Mouse (Mus musculus) urinary bladder, postnatal 25 days (tissue): ENCODE measurements at regions not wholly inside any gene's neighbourhood (a gene's known extent, or its start where the extent isn't known, plus 50 kb on each side); places are given as distances from the start of the nearest gene placed in this dataset.
"Not testable (repeated sequence)": the region's sequence is repeated elsewhere in the genome, so short reads cannot be mapped to it uniquely, and the experiment has no call there.

ENCODE experiments used
- DNase-seq: peaks from one replicate; pipeline ENCODE4 v3.0.0; 2022; ENCODE audit warnings: low spot score

GRCm38 (mm10) chr17:47271979-47272677 lies 96.6 kb upstream of the Mrps10 start:
- DNase-seq = peak; percentile 39

- no peak for DNase-seq
Observed at GRCm38 (mm10) chr17:47269053-47269891, 99.4 kb upstream of the Mrps10 start.

GRCm38 (mm10) chr17:47267843-47268242 lies 100.8 kb upstream of the Mrps10 start:
- DNase-seq = no peak

- DNase-seq = peak; percentile 39
Observed at GRCm38 (mm10) chr17:47267076-47267475, 101.6 kb upstream of the Mrps10 start.

DNA sequence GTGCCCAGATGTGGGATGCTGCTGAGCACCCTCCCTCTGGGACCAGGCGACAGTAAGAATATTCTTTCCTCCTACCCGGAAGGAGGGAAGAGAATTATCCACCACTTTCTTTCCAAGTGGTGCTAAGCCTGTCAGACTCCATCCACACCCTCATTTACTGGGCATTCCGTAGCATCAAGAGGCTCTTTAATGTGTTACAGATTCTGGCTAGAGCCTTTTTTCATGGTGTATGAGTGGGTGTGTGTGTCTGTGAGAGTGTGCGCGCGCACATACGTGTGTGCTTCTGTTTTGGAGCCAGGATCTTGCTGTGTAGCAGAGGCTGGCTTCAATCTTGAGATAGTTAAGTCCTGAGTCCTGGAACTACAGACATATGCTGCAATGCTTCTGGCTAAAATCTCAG lies 102.4 kb upstream of the Mrps10 start:
- no peak for DNase-seq

DNA sequence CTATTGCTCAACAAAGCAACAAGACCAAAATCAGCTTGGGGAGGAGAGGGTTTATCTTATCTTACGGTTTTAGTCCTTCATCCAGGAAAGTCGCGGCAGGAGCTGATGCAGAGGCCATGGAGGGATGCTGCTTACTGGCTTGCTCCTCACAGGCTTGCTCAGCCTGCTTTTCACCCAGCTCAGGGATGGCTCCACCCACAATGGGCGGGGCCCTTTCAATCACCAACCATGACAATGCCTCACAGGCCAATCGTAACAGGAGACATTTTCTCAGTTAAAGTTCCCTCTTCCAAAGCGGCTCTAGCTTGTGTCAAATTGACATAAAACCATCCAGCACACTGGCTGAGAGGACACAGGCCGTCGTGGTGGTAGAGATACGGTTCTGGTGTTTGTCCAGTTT lies 105.7 kb upstream of the Mrps10 start:
- no peak for DNase-seq

DNA sequence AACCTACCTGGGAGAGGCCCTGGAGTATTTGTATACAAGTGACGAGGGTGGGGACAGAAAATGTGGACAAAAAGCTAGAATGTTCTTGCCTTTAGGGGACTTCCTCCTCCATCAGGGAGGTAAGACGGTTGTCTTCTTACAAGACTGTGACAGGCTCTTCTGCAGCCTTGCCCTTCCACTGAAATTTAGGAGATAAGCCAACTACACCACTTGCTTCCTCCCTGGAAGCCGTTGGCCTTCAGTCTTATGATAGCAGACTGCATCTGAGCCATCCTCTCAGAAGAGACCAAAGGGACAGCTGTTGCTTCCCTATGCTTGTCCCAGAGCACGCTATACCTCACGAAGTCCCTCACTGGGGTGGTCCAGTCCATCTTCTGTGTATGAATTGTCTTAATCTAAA lies 106.5 kb upstream of the Mrps10 start:
- no peak for DNase-seq

GRCm38 (mm10) chr17:47260976-47261375 lies 107.7 kb upstream of the Mrps10 start:
- no peak for DNase-seq

DNA sequence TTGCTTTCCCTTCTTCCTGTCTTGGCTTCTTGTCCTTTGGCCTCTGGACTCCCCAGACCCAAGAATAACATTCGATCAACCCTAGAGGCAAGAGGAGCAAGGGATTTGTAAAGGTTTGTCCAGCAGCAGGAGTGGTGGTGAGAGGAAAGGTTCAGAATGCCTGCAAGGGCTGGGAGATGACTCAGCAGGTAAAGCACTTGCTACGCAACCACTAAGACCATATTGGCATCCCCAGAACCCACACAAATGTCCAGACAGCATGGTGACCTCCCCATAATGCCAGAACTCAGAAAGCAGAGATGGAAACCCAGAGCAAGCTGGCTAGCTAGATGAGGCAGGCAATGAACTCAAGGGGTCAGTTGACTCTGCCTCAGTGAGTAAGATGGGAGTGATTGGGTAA lies 110.4 kb upstream of the Mrps10 start:
- no peak for DNase-seq

DNA sequence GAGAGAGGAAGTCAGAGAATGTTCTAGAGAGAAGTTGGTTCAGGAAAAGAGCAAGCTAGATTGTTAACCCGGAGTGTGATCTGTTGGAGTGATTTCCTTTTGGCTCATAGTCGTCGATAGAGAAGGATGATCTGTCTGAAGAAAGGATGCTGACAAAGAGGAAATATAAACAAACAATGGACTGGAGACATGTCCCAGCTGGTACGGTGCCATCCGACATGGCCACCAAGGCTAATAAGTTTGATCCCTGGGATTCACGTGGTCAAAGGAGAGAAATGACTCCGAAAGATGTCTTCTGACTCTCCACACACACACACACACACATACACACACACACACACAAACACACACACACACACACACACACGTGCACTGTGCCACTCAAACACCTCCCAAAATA lies 113.5 kb upstream of the Mrps10 start:
- no peak for DNase-seq

GRCm38 (mm10) chr17:47254026-47254425 lies 114.7 kb upstream of the Mrps10 start:
- no peak for DNase-seq

DNA sequence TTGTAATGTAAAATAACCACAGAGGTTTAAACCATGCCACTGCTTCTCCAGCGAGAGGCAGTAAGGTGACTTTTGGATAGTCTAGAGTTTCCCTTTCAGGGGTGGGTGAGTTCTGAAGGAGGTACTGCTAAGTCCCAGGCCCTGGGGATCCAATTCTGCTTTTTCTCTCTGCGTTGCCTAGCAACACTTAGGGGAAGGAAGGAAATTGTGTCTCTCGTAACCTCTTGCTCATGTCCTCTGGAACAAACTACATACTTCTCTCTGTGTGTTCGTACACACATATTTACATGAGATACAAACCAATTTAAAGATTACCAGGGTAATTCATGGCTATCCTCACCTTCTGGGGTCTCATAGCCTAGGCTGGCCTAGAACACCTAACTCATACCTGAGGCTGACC lies 118.7 kb upstream of the Mrps10 start:
- DNase-seq = no peak

DNA sequence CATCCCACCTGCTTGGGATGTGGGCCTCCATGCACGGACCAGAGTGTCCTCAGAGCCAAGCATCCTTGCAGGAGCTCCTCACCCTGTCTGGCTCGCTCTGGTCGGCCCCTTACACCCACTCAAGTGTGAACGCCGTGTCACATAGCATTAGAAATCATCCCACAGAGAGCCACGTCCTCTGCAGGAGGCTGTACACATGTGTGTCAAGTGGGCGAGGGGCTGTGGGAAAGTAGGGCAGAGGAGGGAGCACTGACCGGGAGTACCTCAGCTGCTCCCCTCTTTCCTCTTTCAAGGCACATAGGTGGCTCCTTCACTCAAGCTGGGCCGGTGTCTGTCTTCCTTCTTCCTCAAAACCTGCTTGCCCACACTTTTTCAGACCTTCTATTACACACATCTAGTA lies 119.5 kb upstream of the Mrps10 start:
- DNase-seq = no peak

DNA sequence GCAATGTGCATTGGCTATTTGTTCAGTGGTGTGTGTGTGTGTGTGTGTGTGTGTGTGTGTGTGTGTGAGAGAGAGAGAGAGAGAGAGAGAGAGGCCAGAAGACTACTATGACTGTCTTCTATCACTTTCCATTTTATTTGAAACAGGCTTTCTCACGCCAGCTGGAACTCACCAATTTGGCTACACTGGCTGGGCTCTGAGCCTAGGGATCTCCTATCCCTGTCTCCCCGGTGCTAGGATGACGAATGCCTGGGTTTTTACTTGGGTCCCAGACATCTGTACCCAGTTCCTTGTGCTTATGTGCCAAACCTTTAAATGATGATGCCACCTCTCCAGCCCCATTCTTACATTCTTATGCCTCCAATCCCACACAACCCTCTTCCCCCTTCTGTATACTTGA lies 120.6 kb upstream of the Mrps10 start:
- no peak for DNase-seq

DNA sequence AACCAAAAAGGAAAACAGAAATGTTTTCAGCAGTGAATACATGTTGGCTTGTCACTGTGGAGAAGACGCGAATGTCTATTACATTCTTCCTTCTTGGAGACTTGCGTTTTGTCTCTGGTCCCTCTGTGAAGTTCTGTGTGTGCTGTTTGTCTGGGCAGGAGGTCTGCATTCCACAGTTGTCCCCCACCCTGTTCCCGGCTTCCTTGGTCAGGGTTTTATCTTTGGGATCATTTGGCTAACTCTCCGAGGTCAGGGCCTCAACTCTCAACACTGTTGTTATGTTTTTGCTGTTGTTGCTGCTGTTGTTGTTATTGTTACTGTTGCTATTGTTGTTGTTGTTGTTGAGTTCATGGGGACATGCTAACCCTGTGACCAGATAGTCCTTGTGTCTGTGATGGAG lies 121.2 kb upstream of the Mrps10 start:
- no peak for DNase-seq

DNA sequence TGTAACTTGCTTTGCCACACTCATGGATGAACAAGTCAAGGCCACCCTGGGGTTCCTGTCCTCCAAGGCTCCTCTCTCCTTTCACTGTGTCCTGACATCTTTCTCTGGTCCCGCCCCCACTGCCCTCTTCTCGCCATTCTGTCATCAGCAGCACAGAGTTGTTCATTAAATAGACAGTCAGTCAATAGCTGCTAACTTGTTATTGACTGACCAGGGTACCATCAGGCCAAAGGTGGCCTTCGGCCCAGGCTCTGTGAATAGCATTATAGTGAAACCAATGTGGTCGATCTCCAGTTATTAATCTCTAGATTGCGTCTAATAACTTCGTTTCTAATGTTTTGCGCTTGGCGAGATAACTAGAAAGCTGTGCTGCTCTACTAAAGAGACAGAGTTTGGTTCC lies 122.1 kb upstream of the Mrps10 start:
- DNase-seq = no peak

- DNase-seq = no peak
Observed at GRCm38 (mm10) chr17:47245635-47246034, 123.1 kb upstream of the Mrps10 start.

- no peak for DNase-seq
Observed at GRCm38 (mm10) chr17:47239086-47239485, 129.6 kb upstream of the Mrps10 start.

- DNase-seq = not testable (repeated sequence)
Observed at GRCm38 (mm10) chr17:47237881-47238280, 130.8 kb upstream of the Mrps10 start.

- DNase-seq = no peak
Observed at GRCm38 (mm10) chr17:47234343-47234742, 134.3 kb upstream of the Mrps10 start.

- no peak for DNase-seq
Observed at GRCm38 (mm10) chr17:47233003-47233678, 135.5 kb upstream of the Mrps10 start.

- DNase-seq = no peak
Observed at GRCm38 (mm10) chr17:47230715-47231114, 138.0 kb upstream of the Mrps10 start.

DNA sequence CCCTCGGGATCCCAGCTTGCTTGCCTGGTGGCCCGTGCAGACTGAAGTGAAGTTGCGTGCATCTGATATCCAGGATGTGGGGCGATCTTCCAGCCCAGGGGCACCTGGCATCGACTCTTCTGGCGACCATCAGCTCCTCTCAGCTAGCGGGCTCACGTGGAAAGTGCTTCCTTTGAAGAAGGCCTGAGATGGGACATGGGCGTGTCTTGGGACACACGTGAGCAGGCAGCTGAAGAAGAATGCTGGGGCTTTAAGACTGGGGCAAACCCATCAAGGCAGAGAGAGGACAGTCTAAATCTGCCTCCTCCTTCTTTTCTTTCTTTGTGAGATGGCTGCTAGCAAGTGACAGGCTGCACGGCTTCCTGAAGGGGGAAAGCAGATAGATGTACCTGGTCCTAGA lies 142.3 kb upstream of the Mrps10 start:
- DNase-seq = no peak
